Mouse (Mus musculus): ENCODE measurements around the gene Ces1a.
A peak's percentile ranks its signal among the peaks of the same experiment; 100 is the strongest.

DNA sequence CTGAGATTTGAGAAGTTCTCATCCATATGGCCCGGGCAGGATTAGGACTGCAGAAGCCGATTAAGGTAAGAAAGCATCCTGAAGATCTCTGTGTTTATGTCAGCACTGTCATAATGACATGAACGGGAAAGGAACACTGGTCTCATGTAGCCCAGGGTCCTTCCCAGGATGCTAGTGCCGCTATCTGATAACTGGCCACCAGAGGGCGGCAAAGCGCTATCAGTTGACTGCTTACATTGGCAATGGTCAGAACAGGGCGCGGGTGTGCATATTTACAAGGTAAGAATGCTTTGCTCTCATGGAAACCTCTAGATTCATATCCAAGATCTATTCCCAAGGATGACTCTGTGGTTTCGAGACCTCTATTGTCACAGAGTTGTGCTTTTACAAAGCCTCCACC is 36.6 kb downstream of the Ces1a start:
- TF ChIP-seq CTCF (conservative IDR thresholded peaks at IDR 0.05; ENCODE audit: low read length) (0 out of 2 replicates have a peak, but pooled peaks have one; percentile 14), NANOG (IDR thresholded peaks at IDR 0.05; ENCODE audit: borderline replicate concordance, low read length) (no peak), POU5F1 (IDR thresholded peaks at IDR 0.05; ENCODE audit: borderline replicate concordance, low read length) (no peak)
